Mouse (Mus musculus): ENCODE results near the gene Tor1a. TPM values are rescaled to one million over a fixed set of nuclear protein-coding genes. Genes with fewer than 3 reads are reported as not detected.
A peak's percentile ranks its signal among the peaks of the same experiment; 100 is the strongest.
"Not testable (repeated sequence)": the region's sequence is repeated elsewhere in the genome, so short reads cannot be mapped to it uniquely, and the experiment has no call there.

Gene Tor1a
- total and polyA plus RNA-seq, 2 experiments from 2014 or later: 62.4 to 83.2 TPM

DNA sequence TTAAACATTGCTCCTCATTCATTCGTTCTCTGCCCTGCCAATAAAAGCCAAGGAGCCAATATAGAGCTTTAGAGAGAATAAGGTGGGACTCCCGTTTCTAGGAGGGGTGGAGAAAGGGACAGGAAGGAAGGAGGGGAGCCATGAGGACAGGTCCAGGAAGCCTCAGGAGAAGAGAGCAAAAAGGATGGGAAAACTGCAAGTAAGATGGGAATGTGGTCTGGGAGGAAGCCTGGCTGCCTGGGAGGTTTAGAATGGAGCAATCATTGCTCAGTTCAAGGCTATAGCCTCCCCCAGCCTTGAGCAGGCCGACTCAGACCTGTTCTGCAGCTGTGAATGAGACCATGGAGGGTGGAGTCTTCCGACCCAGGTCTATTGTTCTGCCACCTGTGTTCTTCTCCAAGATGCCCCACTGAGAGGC lies 29.1 kb downstream of the Tor1a start:
- WGBS: 43% methylated on average over 4 of the region's 4 CpGs
- DNase-seq (ENCODE audit: low spot score) (no peak), ATAC-seq (no peak)
- H3K4me3 ChIP-seq (ENCODE audit: low read length): no peak overlapping the region
- H3K36me3 ChIP-seq (ENCODE audit: insufficient read depth, low read length): no peaks in the 10 kb centered on the region
- TF ChIP-seq CTCF (IDR thresholded peaks at IDR 0.05; ENCODE audit: low read depth): no peak
- H3K4me2 ChIP-seq (ENCODE audit: low read depth, low read length): no peak overlapping the region
- no peak overlapping the region for H3K27ac ChIP-seq
- H3K9me3 ChIP-seq (ENCODE audit: low read length): no peaks in the 10 kb centered on the region
- H3K27me3 ChIP-seq (ENCODE audit: insufficient read depth, low read length): no peaks in the 10 kb centered on the region
- no peak overlapping the region for H3K9ac ChIP-seq (replicated peaks; ENCODE audit: low read length)
- no peaks in the 10 kb centered on the region for H3K4me1 ChIP-seq (ENCODE audit: insufficient read depth, low read length)

DNA sequence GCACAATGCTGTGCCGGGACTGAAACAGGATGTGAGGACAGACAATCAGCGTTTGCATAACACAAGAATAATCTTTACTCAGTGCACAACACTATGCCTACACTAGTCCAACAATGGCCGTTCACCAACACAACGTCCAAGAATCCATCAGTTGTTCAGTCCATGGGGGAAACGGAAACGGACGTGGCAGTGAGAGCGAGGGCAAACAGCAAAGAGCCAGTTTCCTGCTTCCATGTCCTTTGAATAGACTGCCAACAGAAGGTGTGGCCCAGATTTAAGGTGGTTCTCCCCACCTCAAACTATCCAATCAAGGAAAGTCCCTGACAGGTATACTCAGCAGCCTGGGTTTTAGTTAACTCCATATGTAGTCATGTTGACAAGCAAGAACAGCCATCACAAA lies 30.0 kb downstream of the Tor1a start:
- Histone ChIP-seq H3K4me3 (ENCODE audit: low read length) (no peak overlapping the region), H3K9ac (replicated peaks; ENCODE audit: low read length) (no peak overlapping the region), H3K36me3 (ENCODE audit: insufficient read depth, low read length) (no peaks in the 10 kb centered on the region), H3K27ac (no peak overlapping the region), H3K4me1 (ENCODE audit: insufficient read depth, low read length) (no peaks in the 10 kb centered on the region), H3K4me2 (ENCODE audit: low read depth, low read length) (no peak overlapping the region), H3K27me3 (ENCODE audit: insufficient read depth, low read length) (no peaks in the 10 kb centered on the region), H3K9me3 (ENCODE audit: low read length) (no peaks in the 10 kb centered on the region)
- ATAC-seq: no peak
- WGBS: 80% methylated on average over 8 of the region's 8 CpGs
- DNase-seq (ENCODE audit: low spot score): no peak
- TF ChIP-seq CTCF (IDR thresholded peaks at IDR 0.05; ENCODE audit: low read depth): no peak

DNA sequence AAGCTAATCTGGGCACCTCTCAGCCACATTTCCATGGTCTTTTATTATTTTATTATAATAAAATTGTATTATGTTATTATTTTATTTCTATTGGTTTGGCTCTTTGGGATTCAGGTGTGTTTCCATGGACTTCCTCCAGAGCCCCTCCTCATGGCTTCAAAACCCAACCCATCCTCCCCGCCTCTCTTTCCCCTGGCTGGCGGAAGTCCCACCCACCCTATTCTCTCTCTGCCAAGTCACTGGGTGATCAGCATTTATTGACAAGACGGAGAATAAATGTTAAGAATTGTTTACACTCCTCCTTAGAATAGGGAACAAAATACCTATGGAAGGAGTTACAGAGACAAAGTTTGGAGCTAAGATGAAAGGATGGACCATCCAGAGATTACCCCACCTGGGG lies 30.9 kb downstream of the Tor1a start:
- Histone ChIP-seq H3K4me3 (ENCODE audit: low read length) (no peak overlapping the region), H3K9ac (replicated peaks; ENCODE audit: low read length) (no peak overlapping the region), H3K36me3 (ENCODE audit: insufficient read depth, low read length) (no peaks in the 10 kb centered on the region), H3K9me3 (ENCODE audit: low read length) (no peaks in the 10 kb centered on the region), H3K27ac (no peak overlapping the region), H3K4me1 (ENCODE audit: insufficient read depth, low read length) (no peaks in the 10 kb centered on the region), H3K4me2 (ENCODE audit: low read depth, low read length) (no peak overlapping the region), H3K27me3 (ENCODE audit: insufficient read depth, low read length) (no peaks in the 10 kb centered on the region)
- 75% methylated on average over 3 of the region's 3 CpGs for WGBS
- ATAC-seq: no peak
- TF ChIP-seq CTCF (IDR thresholded peaks at IDR 0.05; ENCODE audit: low read depth): no peak
- no peak for DNase-seq (ENCODE audit: low spot score)

DNA sequence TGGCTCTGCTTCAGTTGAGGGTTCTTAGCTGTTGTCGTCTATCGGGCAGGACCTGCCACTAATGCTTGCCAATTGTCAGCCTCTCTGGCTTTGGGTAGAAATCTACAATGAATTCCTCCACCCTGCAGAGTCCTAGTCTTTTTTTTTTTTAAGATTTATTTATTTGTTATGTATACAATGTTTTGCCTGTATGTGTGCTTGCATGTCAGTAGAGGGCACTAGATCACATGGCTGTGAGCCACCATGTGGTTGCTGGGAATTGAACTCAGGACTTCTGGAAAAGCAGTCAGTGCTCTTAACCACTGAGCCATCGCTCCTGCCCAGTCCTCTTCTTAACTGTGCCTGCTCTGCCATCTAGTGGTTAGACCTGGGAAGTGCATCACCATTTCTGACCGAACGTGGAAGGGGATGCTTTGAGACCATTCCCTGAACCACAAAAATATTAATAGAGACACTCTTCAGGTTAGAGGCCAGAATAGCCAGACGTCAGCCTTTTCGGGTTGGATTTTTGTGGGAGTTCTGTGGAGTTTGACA lies 33.7 kb downstream of the Tor1a start:
- peak; percentile 11; the same call in 1 of the 2 replicates for ATAC-seq

DNA sequence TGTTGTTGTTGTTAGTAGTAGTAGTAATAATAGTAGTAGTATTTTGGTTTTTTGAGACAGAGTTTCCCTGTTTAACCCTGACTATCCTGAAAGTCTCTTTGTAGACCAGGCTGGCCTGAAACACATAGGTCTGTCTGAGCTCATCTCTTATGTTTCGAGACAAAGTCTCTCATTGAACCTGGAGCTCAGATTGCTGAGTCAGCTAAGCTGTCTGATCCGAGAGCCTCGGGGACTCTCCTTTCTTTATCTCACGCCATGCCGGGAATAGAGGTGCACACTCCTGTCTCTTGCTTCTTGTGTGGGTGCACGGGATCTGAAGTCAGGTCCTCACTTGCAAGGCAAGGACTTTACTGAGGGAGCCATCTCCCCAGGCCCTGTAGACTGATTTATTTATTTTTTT lies 34.7 kb downstream of the Tor1a start:
- 60% methylated on average over 6 of the region's 6 CpGs for WGBS
- Histone ChIP-seq H3K27me3 (ENCODE audit: insufficient read depth, low read length) (no peaks in the 10 kb centered on the region), H3K36me3 (ENCODE audit: insufficient read depth, low read length) (no peaks in the 10 kb centered on the region), H3K27ac (no peak overlapping the region), H3K9me3 (ENCODE audit: low read length) (no peaks in the 10 kb centered on the region), H3K9ac (replicated peaks; ENCODE audit: low read length) (no peak overlapping the region), H3K4me2 (ENCODE audit: low read depth, low read length) (no peak overlapping the region), H3K4me1 (ENCODE audit: insufficient read depth, low read length) (peaks cover 6% of the 10 kb centered on the region; the same call in 1 of the 2 replicates), H3K4me3 (ENCODE audit: low read length) (no peak overlapping the region)
- TF ChIP-seq CTCF (IDR thresholded peaks at IDR 0.05; ENCODE audit: low read depth): no peak
- DNase-seq (ENCODE audit: low spot score) (no peak), ATAC-seq (no peak)

More for the DNA sequence above, 33.7 kb downstream of the Tor1a start:
- DNase-seq (ENCODE audit: low spot score): peak; percentile 85
- peak; percentile 95 for TF ChIP-seq CTCF (IDR thresholded peaks at IDR 0.05; ENCODE audit: low read depth)
- no peak overlapping the region for H3K4me3 ChIP-seq (ENCODE audit: low read length)
- no peaks in the 10 kb centered on the region for H3K27me3 ChIP-seq (ENCODE audit: insufficient read depth, low read length)
- H3K9ac ChIP-seq (replicated peaks; ENCODE audit: low read length): no peak overlapping the region
- H3K4me2 ChIP-seq (ENCODE audit: low read depth, low read length): no peak overlapping the region
- 23% methylated on average over 7 of the region's 7 CpGs for WGBS
- H3K9me3 ChIP-seq (ENCODE audit: low read length): no peaks in the 10 kb centered on the region
- H3K4me1 ChIP-seq (ENCODE audit: insufficient read depth, low read length): peaks cover 6% of the 10 kb centered on the region; the same call in 1 of the 2 replicates
- H3K27ac ChIP-seq: no peak overlapping the region
- H3K36me3 ChIP-seq (ENCODE audit: insufficient read depth, low read length): no peaks in the 10 kb centered on the region

DNA sequence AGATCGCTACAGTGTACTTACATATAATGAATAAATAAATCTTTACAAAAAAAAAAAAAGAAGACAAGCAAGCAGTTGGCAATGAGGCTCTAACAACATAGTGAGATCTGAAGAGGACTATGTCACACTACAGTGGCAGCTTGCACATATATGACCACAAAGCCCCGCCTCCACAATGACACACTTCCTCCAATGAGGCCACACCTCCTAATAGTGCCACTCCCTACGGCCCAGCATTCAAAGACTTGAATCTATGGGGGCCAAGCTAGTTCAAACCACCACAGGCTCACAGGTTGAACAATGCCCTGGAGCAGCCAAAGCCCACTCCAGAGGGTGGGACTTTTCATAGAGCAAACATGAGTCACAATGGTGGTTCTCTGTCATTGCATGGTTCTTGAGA lies 35.8 kb downstream of the Tor1a start:
- no peak overlapping the region for H3K4me2 ChIP-seq (ENCODE audit: low read depth, low read length)
- DNase-seq (ENCODE audit: low spot score): no peak
- H3K27me3 ChIP-seq (ENCODE audit: insufficient read depth, low read length): no peaks in the 10 kb centered on the region
- no peak overlapping the region for H3K27ac ChIP-seq
- no peak for ATAC-seq
- H3K36me3 ChIP-seq (ENCODE audit: insufficient read depth, low read length): no peaks in the 10 kb centered on the region
- WGBS: 74% methylated on average over 3 of the region's 3 CpGs
- no peak overlapping the region for H3K9ac ChIP-seq (replicated peaks; ENCODE audit: low read length)
- no peak overlapping the region for H3K4me3 ChIP-seq (ENCODE audit: low read length)
- H3K4me1 ChIP-seq (ENCODE audit: insufficient read depth, low read length): peaks cover 6% of the 10 kb centered on the region; the same call in 1 of the 2 replicates
- TF ChIP-seq CTCF (IDR thresholded peaks at IDR 0.05; ENCODE audit: low read depth): no peak
- H3K9me3 ChIP-seq (ENCODE audit: low read length): no peaks in the 10 kb centered on the region

DNA sequence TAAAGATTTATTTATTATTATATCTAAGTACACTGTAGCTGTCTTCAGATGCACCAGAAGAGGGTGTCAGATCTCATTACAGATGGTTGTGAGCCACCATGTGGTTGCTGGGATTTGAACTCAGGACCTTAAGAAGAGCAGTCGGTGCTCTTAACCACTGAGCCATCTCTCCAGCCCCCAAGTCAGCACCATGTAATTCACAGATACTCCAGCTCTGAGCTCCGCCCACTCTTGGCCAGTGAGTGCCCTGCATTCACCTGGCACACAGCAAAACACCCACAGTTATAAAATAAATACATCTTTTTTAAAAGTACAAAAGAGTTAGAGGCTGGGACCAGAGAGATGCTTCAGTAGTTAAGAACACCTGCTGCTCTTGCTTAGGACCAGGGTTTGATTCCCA lies 36.9 kb downstream of the Tor1a start:
- 87% methylated on average over 2 of the region's 2 CpGs for WGBS
- not testable (repeated sequence) for H3K4me2 ChIP-seq (ENCODE audit: low read depth, low read length); ATAC-seq; DNase-seq (ENCODE audit: low spot score); H3K4me1 ChIP-seq (ENCODE audit: insufficient read depth, low read length); H3K4me3 ChIP-seq (ENCODE audit: low read length); H3K36me3 ChIP-seq (ENCODE audit: insufficient read depth, low read length); H3K9me3 ChIP-seq (ENCODE audit: low read length); H3K27me3 ChIP-seq (ENCODE audit: insufficient read depth, low read length); H3K27ac ChIP-seq; H3K9ac ChIP-seq (replicated peaks; ENCODE audit: low read length)
